Mouse (Mus musculus) kidney, postnatal 0 days (tissue): ENCODE results near the gene Tpsb2. TPM values are rescaled to one million over a fixed set of nuclear protein-coding genes. Genes with fewer than 3 reads are reported as not detected.
A peak's percentile ranks its signal among the peaks of the same experiment; 100 is the strongest.

Source experiments
- ATAC-seq: fragments of 200-750 bp; cut with Nextera tagmentation; replicated peaks from 2 replicates; pipeline ENCODE4 v1.8.0; 2017; ENCODE audit warnings: low read depth, moderate number of reproducible peaks, moderate TSS enrichment, moderate library complexity; ENCODE audit not compliant: low FRiP score
- DNase-seq: peaks from one replicate; pipeline ENCODE4 v3.0.0-alpha.2; 2016; ENCODE audit warnings: low spot score
- H3K27ac ChIP-seq: fragments of 300-500 bp; sonication (generic); 2 replicates; pipeline ENCODE4 v1.5.1; 2014; ENCODE audit warnings: mild to moderate bottlenecking
- H3K27me3 ChIP-seq: fragments of 300-500 bp; sonication (generic); 2 replicates; pipeline ENCODE4 v1.6.1; 2014; ENCODE audit warnings: low read length, mixed read lengths; ENCODE audit not compliant: insufficient read depth
- H3K36me3 ChIP-seq: fragments of 300-500 bp; sonication (generic); 2 replicates; pipeline ENCODE4 v1.6.1; 2014; ENCODE audit warnings: low read length, mixed read lengths; ENCODE audit not compliant: insufficient read depth
- H3K4me1 ChIP-seq: fragments of 300-500 bp; sonication (generic); replicated peaks from 2 replicates; pipeline ENCODE4 v1.6.1; 2014; ENCODE audit warnings: antibody characterized with exemption, low read length, mixed read lengths; ENCODE audit not compliant: insufficient read depth
- H3K4me2 ChIP-seq: fragments of 300-500 bp; sonication (generic); 2 replicates; pipeline ENCODE4 v1.6.1; 2014; ENCODE audit warnings: mild to moderate bottlenecking, low read length, moderate library complexity, mixed read lengths
- H3K4me3 ChIP-seq: fragments of 300-500 bp; sonication (generic); replicated peaks from 2 replicates; pipeline ENCODE4 v1.5.1; 2014; ENCODE audit warnings: low read depth, low read length
- H3K9ac ChIP-seq: fragments of 300-500 bp; sonication (generic); 2 replicates; pipeline ENCODE4 v1.6.1; 2014; ENCODE audit warnings: low read depth, low read length
- H3K9me3 ChIP-seq: fragments of 300-500 bp; sonication (generic); replicated peaks from 2 replicates; pipeline ENCODE4 v1.6.1; 2016; ENCODE audit warnings: low read length, inconsistent platforms, mixed read lengths
- CTCF ChIP-seq: IDR thresholded peaks from 2 replicates; pipeline ENCODE4 v1.5.1; 2016; ENCODE audit warnings: antibody characterized with exemption, low read depth, mild to moderate bottlenecking, moderate library complexity
- WGBS: fragments of 180-500 bp; shearing (Covaris S2); extraction: QIAGEN DNeasy Blood & Tissue Kit; methylation state at CpG from one replicate; pipeline ENCODE4 v1.1.7; 2014; 5-methylcytosine and 5-hydroxymethylcytosine counted together
- polyA plus RNA-seq: library from polyadenylated mRNA; unstranded; fragments of >200 nt; fragmentation: Nextera tagmentation; extraction: Ambion mirVana; gene quantifications from 2 replicates; pipeline ENCODE4 v1.2.1, GENCODE M21; 2015

Tpsb2 gene
- polyA plus RNA-seq, 1 experiment from 2014 or later = 4.2 TPM

DNA sequence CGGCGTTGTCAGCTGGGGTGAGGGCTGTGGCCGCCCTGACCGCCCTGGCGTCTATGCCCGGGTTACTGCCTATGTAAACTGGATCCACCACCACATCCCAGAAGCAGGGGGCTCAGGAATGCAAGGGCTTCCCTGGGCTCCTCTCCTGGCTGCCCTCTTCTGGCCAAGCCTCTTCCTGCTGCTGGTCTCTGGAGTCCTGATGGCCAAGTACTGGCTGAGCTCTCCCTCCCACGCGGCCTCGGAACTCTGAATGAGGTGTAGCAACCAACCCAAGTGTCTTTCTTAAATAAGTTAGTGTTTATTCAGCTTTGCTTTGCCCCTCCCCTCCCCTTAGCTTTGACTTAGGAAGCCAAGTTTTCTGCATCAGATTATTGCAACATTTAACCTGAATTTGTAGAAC is 7.9 kb downstream of the Tpsb2 start:
- H3K4me2 ChIP-seq = no peak overlapping the region
- peak; percentile 90 for DNase-seq
- no peaks in the 10 kb centered on the region for H3K36me3 ChIP-seq
- no peak for ATAC-seq
- WGBS = 21% methylated on average over 9 of the region's 9 CpGs
- peak; percentile 66 for TF ChIP-seq CTCF
- no peaks in the 10 kb centered on the region for H3K9me3 ChIP-seq
- H3K4me1 ChIP-seq = no peaks in the 10 kb centered on the region
- H3K27me3 ChIP-seq = no peaks in the 10 kb centered on the region
- no peak overlapping the region for H3K27ac ChIP-seq
- H3K9ac ChIP-seq = no peak overlapping the region
- H3K4me3 ChIP-seq = no peak overlapping the region

DNA sequence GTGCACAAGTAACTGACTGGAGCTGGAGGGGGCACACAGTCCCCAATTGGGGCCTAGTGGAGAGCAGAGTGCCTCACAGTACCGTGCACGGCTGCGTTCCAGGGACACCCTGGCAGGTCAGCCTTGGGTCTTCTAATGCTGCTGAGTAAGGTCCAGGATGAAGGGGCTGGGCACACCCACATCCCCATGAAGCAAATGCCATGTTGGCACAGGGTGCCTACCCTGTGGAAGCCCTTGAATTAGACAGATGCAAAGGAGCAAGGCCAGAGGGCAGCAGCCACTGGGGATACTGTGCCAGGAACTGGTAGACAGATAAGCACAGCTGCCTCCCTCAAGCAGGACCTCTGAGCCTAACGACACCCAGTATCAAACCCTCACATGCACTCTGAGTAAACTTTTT is 28.4 kb downstream of the Tpsb2 start:
- H3K27ac ChIP-seq = no peak overlapping the region
- DNase-seq = no peak
- no peaks in the 10 kb centered on the region for H3K27me3 ChIP-seq
- no peak for TF ChIP-seq CTCF
- no peak overlapping the region for H3K9ac ChIP-seq
- H3K4me1 ChIP-seq = no peaks in the 10 kb centered on the region
- 82% methylated on average over 4 of the region's 4 CpGs for WGBS
- H3K4me3 ChIP-seq = no peak overlapping the region
- H3K9me3 ChIP-seq = no peaks in the 10 kb centered on the region
- no peaks in the 10 kb centered on the region for H3K36me3 ChIP-seq
- no peak overlapping the region for H3K4me2 ChIP-seq
- no peak for ATAC-seq

DNA sequence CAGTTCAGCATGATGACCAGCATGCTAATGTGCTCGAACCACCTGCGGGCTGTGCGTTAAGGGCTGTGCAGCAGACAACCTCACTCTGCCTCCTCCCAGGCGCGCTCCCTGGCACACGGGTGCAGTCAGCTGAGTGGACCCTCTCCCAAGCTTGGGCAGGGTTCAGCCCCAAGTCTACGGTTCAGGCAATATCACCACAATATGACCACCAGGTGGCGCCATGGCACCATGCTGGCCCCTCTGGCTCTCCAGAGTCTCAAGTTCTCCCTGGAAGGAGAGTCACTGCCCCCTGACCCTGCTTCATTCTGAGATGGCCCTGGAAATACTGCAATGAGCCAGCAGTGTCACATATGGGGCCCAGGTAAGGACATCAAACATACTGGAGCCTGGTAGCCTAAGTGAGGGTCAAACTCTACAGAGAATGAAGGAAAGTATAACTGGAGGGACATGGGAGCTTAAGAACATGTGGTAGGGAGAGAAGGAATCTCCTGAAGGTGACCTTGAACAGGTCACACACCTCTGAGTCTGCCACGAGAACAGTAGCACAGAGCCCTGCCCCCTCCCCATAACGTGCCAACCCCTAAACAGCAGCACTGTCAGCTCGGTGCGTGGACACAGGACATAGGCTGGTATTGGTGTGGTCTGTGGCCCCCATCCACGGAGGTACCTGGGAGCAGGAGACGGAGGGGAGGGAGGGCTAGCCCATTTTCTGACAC is 31.9 kb downstream of the Tpsb2 start:
- peak; percentile 84 for DNase-seq
- ATAC-seq = peak; percentile 55
- Histone ChIP-seq H3K4me2 (no peak overlapping the region), H3K36me3 (no peaks in the 10 kb centered on the region), H3K27me3 (no peaks in the 10 kb centered on the region), H3K9me3 (no peaks in the 10 kb centered on the region), H3K27ac (no peak overlapping the region), H3K4me3 (no peak overlapping the region), H3K9ac (no peak overlapping the region), H3K4me1 (0 out of 2 replicates have a peak, but pooled peaks cover 2% of the 10 kb centered on the region)
- peak; percentile 98 for TF ChIP-seq CTCF
- WGBS = 32% methylated on average over 14 of the region's 14 CpGs

- Histone ChIP-seq H3K27ac (no peak overlapping the region), H3K9ac (no peak overlapping the region), H3K4me3 (no peak overlapping the region), H3K4me1 (0 out of 2 replicates have a peak, but pooled peaks cover 2% of the 10 kb centered on the region), H3K4me2 (no peak overlapping the region), H3K36me3 (no peaks in the 10 kb centered on the region), H3K9me3 (no peaks in the 10 kb centered on the region), H3K27me3 (no peaks in the 10 kb centered on the region)
- no peak for DNase-seq
- 0 out of 2 replicates have a peak, but pooled peaks have one; percentile 19 for ATAC-seq
- no peak for TF ChIP-seq CTCF
- WGBS = 42% methylated on average over 13 of the region's 13 CpGs
These were observed 32.4 kb downstream of the Tpsb2 start for GRCm38 (mm10) chr17:25398520-25398838.

DNA sequence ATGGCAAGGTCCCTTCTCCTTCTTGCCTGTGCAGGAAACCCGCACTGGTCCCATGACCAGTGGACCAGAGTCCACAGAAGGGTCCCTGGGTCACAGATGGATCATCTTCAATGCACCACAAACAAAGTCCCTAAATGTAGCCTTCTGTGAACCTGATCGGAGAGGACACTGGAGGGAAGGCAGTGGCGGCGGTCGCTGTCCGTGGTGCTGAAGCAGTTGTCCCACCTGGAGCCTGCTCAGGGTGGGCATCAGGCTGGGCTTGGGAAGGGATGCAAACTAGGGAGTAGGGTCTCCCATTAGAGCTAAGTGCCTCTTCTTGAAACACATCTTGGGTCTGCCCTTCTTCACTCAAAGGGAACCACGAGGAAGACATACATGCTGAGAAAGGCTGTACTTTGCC is 34.3 kb downstream of the Tpsb2 start:
- no peak overlapping the region for H3K4me2 ChIP-seq
- no peaks in the 10 kb centered on the region for H3K36me3 ChIP-seq
- no peak for TF ChIP-seq CTCF
- H3K4me1 ChIP-seq = peaks cover 5% of the 10 kb centered on the region; the same call in 1 of the 2 replicates
- H3K27me3 ChIP-seq = no peaks in the 10 kb centered on the region
- H3K9ac ChIP-seq = no peak overlapping the region
- H3K27ac ChIP-seq = no peak overlapping the region
- WGBS = 5% methylated on average over 7 of the region's 7 CpGs
- ATAC-seq = no peak
- peak; percentile 70 for DNase-seq
- H3K9me3 ChIP-seq = no peaks in the 10 kb centered on the region
- H3K4me3 ChIP-seq = no peak overlapping the region

- Histone ChIP-seq H3K9me3 (no peaks in the 10 kb centered on the region), H3K36me3 (no peaks in the 10 kb centered on the region), H3K27ac (no peak overlapping the region), H3K4me3 (no peak overlapping the region), H3K27me3 (no peaks in the 10 kb centered on the region), H3K9ac (no peak overlapping the region), H3K4me1 (peaks cover 12% of the 10 kb centered on the region; the same call in 1 of the 2 replicates), H3K4me2 (no peak overlapping the region)
- WGBS = 50% methylated on average over 4 of the region's 4 CpGs
- DNase-seq (no peak), ATAC-seq (no peak)
- TF ChIP-seq CTCF = no peak
These were observed 35.4 kb downstream of the Tpsb2 start for GRCm38 (mm10) chr17:25401491-25401890.

DNA sequence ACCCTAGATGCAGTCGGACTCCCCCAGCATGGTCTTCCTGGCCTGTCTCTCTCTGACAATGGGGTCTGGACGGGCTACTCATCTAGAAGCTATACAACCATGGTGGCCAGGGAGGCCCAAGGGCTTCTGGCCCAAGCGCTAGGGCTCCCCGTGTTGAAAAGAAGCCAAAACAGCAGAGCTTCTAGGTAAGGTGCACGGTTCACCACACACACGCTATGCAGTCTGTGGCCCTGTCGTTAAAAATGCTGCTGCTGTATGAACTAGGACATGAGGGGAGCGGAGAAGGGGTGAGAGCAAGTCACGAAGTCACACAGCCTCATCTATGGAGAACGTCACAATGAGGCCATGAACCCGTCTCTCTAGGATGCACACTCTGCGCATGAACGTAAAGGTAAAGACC is 36.1 kb downstream of the Tpsb2 start:
- H3K4me2 ChIP-seq = no peak overlapping the region
- no peak overlapping the region for H3K27ac ChIP-seq
- DNase-seq = no peak
- no peaks in the 10 kb centered on the region for H3K36me3 ChIP-seq
- WGBS = 64% methylated on average over 13 of the region's 13 CpGs
- no peak overlapping the region for H3K4me3 ChIP-seq
- no peaks in the 10 kb centered on the region for H3K9me3 ChIP-seq
- no peaks in the 10 kb centered on the region for H3K27me3 ChIP-seq
- H3K4me1 ChIP-seq = peaks cover 12% of the 10 kb centered on the region; the same call in 1 of the 2 replicates
- ATAC-seq = no peak
- no peak for TF ChIP-seq CTCF
- no peak overlapping the region for H3K9ac ChIP-seq
